Mouse (Mus musculus) spleen, postnatal 10 days (tissue): ENCODE measurements at regions not wholly inside any gene's neighbourhood (a gene's known extent, or its start where the extent isn't known, plus 50 kb on each side); places are given as distances from the start of the nearest gene placed in this dataset.
"Not testable (repeated sequence)": the region's sequence is repeated elsewhere in the genome, so short reads cannot be mapped to it uniquely, and the experiment has no call there.

Experiments
- DNase-seq, 2 experiments: peaks; one replicate each; pipeline ENCODE4 v3.0.0; 2021 to 2022; ENCODE audit warnings: low spot score in 2 of 2

GRCm38 (mm10) chr1:157622156-157622555 lies 115.6 kb downstream of the Sec16b start:
- not testable (repeated sequence) for DNase-seq

- DNase-seq, result no peak
Measured at GRCm38 (mm10) chr1:157632586-157632985, 126.1 kb downstream of the Sec16b start.

GRCm38 (mm10) chr1:157633470-157633869 lies 126.9 kb downstream of the Sec16b start:
- no peak for DNase-seq

GRCm38 (mm10) chr1:157635776-157636175 lies 129.2 kb downstream of the Sec16b start:
- no peak for DNase-seq

GRCm38 (mm10) chr1:157643524-157643923 lies 137.0 kb downstream of the Sec16b start:
- no peak for DNase-seq

- DNase-seq, result no peak
Measured at GRCm38 (mm10) chr1:157645682-157646421, 139.3 kb downstream of the Sec16b start.

GRCm38 (mm10) chr1:157655446-157655845 lies 148.9 kb downstream of the Sec16b start:
- no peak for DNase-seq

- no peak for DNase-seq
Measured at GRCm38 (mm10) chr1:157669626-157670025, 163.1 kb downstream of the Sec16b start.

GRCm38 (mm10) chr1:157684356-157684755 lies 177.8 kb downstream of the Sec16b start:
- DNase-seq, result no peak

- peak in 1 of 2 experiments; percentile 8 for DNase-seq
Measured at GRCm38 (mm10) chr1:157695198-157695597, 188.7 kb downstream of the Sec16b start.

- no peak for DNase-seq
Measured at GRCm38 (mm10) chr1:157703639-157704038, 197.1 kb downstream of the Sec16b start.

- DNase-seq, result no peak
Measured at GRCm38 (mm10) chr1:157705364-157705763, 198.8 kb downstream of the Sec16b start.

GRCm38 (mm10) chr1:157707256-157707655 lies 200.7 kb downstream of the Sec16b start:
- DNase-seq, result no peak

- no peak for DNase-seq
Measured at GRCm38 (mm10) chr1:157709117-157709516, 202.6 kb downstream of the Sec16b start.

GRCm38 (mm10) chr1:157710870-157711269 lies 204.3 kb downstream of the Sec16b start:
- DNase-seq, result no peak

GRCm38 (mm10) chr1:157712519-157712918 lies 206.0 kb downstream of the Sec16b start:
- no peak for DNase-seq

- DNase-seq, result no peak
Measured at GRCm38 (mm10) chr1:157713851-157714250, 207.3 kb downstream of the Sec16b start.

- no peak for DNase-seq
Measured at GRCm38 (mm10) chr1:157715632-157716031, 209.1 kb downstream of the Sec16b start.

- DNase-seq, result no peak
Measured at GRCm38 (mm10) chr1:157717131-157717530, 210.6 kb downstream of the Sec16b start.

GRCm38 (mm10) chr1:157721946-157722345 lies 215.4 kb downstream of the Sec16b start:
- no peak for DNase-seq

GRCm38 (mm10) chr1:157731124-157731523 lies 224.6 kb downstream of the Sec16b start:
- no peak for DNase-seq

- DNase-seq, result no peak
Measured at GRCm38 (mm10) chr1:157740725-157741665, 234.5 kb downstream of the Sec16b start.

GRCm38 (mm10) chr1:157745611-157746010 lies 239.1 kb downstream of the Sec16b start:
- DNase-seq, result no peak
